Mouse (Mus musculus): ENCODE measurements at regions not wholly inside any gene's neighbourhood (a gene's known extent, or its start where the extent isn't known, plus 50 kb on each side); places are given as distances from the start of the nearest gene placed in this dataset.

- no peak overlapping the region for H3K9ac ChIP-seq (ENCODE audit: low read depth, low read length, severe bottlenecking)
- H3K4me3 ChIP-seq (replicated peaks; ENCODE audit: low read length): no peak overlapping the region
- H3K27me3 ChIP-seq (ENCODE audit: control insufficient read depth, insufficient read depth, low read length): no peaks in the 10 kb centered on the region
- ATAC-seq (ENCODE audit: low FRiP score, low read depth) (no peak), DNase-seq (ENCODE audit: low spot score) (no peak)
- no peaks in the 10 kb centered on the region for H3K4me1 ChIP-seq (ENCODE audit: control insufficient read depth, insufficient read depth, low read length)
- no peak overlapping the region for H3K27ac ChIP-seq (replicated peaks; ENCODE audit: low read depth, low read length)
- H3K9me3 ChIP-seq (ENCODE audit: control insufficient read depth, low read length): no peaks in the 10 kb centered on the region
- no peaks in the 10 kb centered on the region for H3K36me3 ChIP-seq (ENCODE audit: control insufficient read depth, insufficient read depth, low read length)
- H3K4me2 ChIP-seq (replicated peaks; ENCODE audit: low read depth, low read length, severe bottlenecking): no peak overlapping the region
- WGBS: 79% methylated on average over 2 of the region's 2 CpGs
- no peak for TF ChIP-seq POLR2A (IDR thresholded peaks at IDR 0.05; ENCODE audit: borderline replicate concordance, extremely low read depth, insufficient read depth, insufficient read length)
Measured at GRCm38 (mm10) chr11:14350444-14351135, 248.5 kb upstream of the Pom121l12 start.

- no peak for ATAC-seq (ENCODE audit: low FRiP score, low read depth)
- Histone ChIP-seq H3K36me3 (ENCODE audit: control insufficient read depth, insufficient read depth, low read length) (no peaks in the 10 kb centered on the region), H3K9ac (ENCODE audit: low read depth, low read length, severe bottlenecking) (no peak overlapping the region), H3K9me3 (ENCODE audit: control insufficient read depth, low read length) (no peaks in the 10 kb centered on the region), H3K4me1 (ENCODE audit: control insufficient read depth, insufficient read depth, low read length) (0 out of 2 replicates have a peak, but pooled peaks cover 2% of the 10 kb centered on the region), H3K4me2 (replicated peaks; ENCODE audit: low read depth, low read length, severe bottlenecking) (no peak overlapping the region), H3K27me3 (ENCODE audit: control insufficient read depth, insufficient read depth, low read length) (no peaks in the 10 kb centered on the region), H3K4me3 (replicated peaks; ENCODE audit: low read length) (no peak overlapping the region), H3K27ac (replicated peaks; ENCODE audit: low read depth, low read length) (no peak overlapping the region)
- no peak for TF ChIP-seq POLR2A (IDR thresholded peaks at IDR 0.05; ENCODE audit: borderline replicate concordance, extremely low read depth, insufficient read depth, insufficient read length)
- DNase-seq (ENCODE audit: low spot score): no peak
- WGBS: 62% methylated on average over 1 of the region's 1 CpGs
Measured at GRCm38 (mm10) chr11:14378512-14378911, 220.6 kb upstream of the Pom121l12 start.

GRCm38 (mm10) chr11:14379763-14380571 lies 219.1 kb upstream of the Pom121l12 start:
- no peak overlapping the region for H3K4me2 ChIP-seq (replicated peaks; ENCODE audit: low read depth, low read length, severe bottlenecking)
- no peak overlapping the region for H3K27ac ChIP-seq (replicated peaks; ENCODE audit: low read depth, low read length)
- H3K9ac ChIP-seq (ENCODE audit: low read depth, low read length, severe bottlenecking): no peak overlapping the region
- peak; percentile 33 for DNase-seq (ENCODE audit: low spot score)
- H3K27me3 ChIP-seq (ENCODE audit: control insufficient read depth, insufficient read depth, low read length): no peaks in the 10 kb centered on the region
- no peaks in the 10 kb centered on the region for H3K36me3 ChIP-seq (ENCODE audit: control insufficient read depth, insufficient read depth, low read length)
- H3K4me1 ChIP-seq (ENCODE audit: control insufficient read depth, insufficient read depth, low read length): 0 out of 2 replicates have a peak, but pooled peaks cover 2% of the 10 kb centered on the region
- 30% methylated on average over 11 of the region's 11 CpGs for WGBS
- no peak for TF ChIP-seq POLR2A (IDR thresholded peaks at IDR 0.05; ENCODE audit: borderline replicate concordance, extremely low read depth, insufficient read depth, insufficient read length)
- no peak overlapping the region for H3K4me3 ChIP-seq (replicated peaks; ENCODE audit: low read length)
- ATAC-seq (ENCODE audit: low FRiP score, low read depth): peak; percentile 47; the same call in 1 of the 2 replicates
- no peaks in the 10 kb centered on the region for H3K9me3 ChIP-seq (ENCODE audit: control insufficient read depth, low read length)

GRCm38 (mm10) chr11:14380572-14380958 lies 218.5 kb upstream of the Pom121l12 start:
- H3K4me1 ChIP-seq (ENCODE audit: control insufficient read depth, insufficient read depth, low read length): 0 out of 2 replicates have a peak, but pooled peaks cover 2% of the 10 kb centered on the region
- DNase-seq (ENCODE audit: low spot score) (no peak), ATAC-seq (ENCODE audit: low FRiP score, low read depth) (no peak)
- H3K9ac ChIP-seq (ENCODE audit: low read depth, low read length, severe bottlenecking): no peak overlapping the region
- no peak overlapping the region for H3K4me3 ChIP-seq (replicated peaks; ENCODE audit: low read length)
- H3K27me3 ChIP-seq (ENCODE audit: control insufficient read depth, insufficient read depth, low read length): no peaks in the 10 kb centered on the region
- TF ChIP-seq POLR2A (IDR thresholded peaks at IDR 0.05; ENCODE audit: borderline replicate concordance, extremely low read depth, insufficient read depth, insufficient read length): no peak
- no peak overlapping the region for H3K4me2 ChIP-seq (replicated peaks; ENCODE audit: low read depth, low read length, severe bottlenecking)
- no peak overlapping the region for H3K27ac ChIP-seq (replicated peaks; ENCODE audit: low read depth, low read length)
- H3K36me3 ChIP-seq (ENCODE audit: control insufficient read depth, insufficient read depth, low read length): no peaks in the 10 kb centered on the region
- 76% methylated on average over 1 of the region's 1 CpGs for WGBS
- no peaks in the 10 kb centered on the region for H3K9me3 ChIP-seq (ENCODE audit: control insufficient read depth, low read length)

GRCm38 (mm10) chr11:14387055-14387584 lies 212.0 kb upstream of the Pom121l12 start:
- Histone ChIP-seq H3K9ac (ENCODE audit: low read depth, low read length, severe bottlenecking) (no peak overlapping the region), H3K4me1 (ENCODE audit: control insufficient read depth, insufficient read depth, low read length) (no peaks in the 10 kb centered on the region), H3K4me3 (replicated peaks; ENCODE audit: low read length) (no peak overlapping the region), H3K4me2 (replicated peaks; ENCODE audit: low read depth, low read length, severe bottlenecking) (no peak overlapping the region), H3K36me3 (ENCODE audit: control insufficient read depth, insufficient read depth, low read length) (no peaks in the 10 kb centered on the region), H3K9me3 (ENCODE audit: control insufficient read depth, low read length) (no peaks in the 10 kb centered on the region), H3K27me3 (ENCODE audit: control insufficient read depth, insufficient read depth, low read length) (no peaks in the 10 kb centered on the region), H3K27ac (replicated peaks; ENCODE audit: low read depth, low read length) (no peak overlapping the region)
- no peak for ATAC-seq (ENCODE audit: low FRiP score, low read depth)
- no peak for DNase-seq (ENCODE audit: low spot score)
- WGBS: 73% methylated on average over 3 of the region's 3 CpGs
- no peak for TF ChIP-seq POLR2A (IDR thresholded peaks at IDR 0.05; ENCODE audit: borderline replicate concordance, extremely low read depth, insufficient read depth, insufficient read length)

All from limb, embryonic 14.5 days (tissue).